Mouse (Mus musculus): Measurements from ENCODE around the gene Magi1.

The Magi1 gene

DNA sequence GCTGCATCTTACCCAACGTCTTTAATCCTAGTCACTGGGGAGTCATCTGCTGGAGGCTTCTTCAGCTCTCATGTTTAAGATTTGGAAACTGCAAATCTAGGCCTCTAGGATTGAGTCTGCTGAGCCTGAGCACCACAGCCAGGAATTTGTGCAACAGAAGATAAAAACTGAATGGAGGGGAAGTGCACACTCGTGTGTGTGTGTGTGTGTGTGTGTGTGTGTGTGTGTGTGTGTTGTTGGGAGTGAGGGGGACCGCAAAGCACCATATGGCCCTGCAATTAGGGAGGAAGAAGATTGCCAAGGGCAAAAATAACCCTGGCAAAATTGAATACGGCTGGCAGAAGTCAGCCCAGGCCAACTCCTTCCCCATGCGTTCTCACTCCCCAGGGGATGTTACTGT is 439.1 kb downstream of the Magi1 start:
- no peak for DNase-seq (ENCODE audit: low read depth in 2 of 2, low spot score in 2 of 2)

DNA sequence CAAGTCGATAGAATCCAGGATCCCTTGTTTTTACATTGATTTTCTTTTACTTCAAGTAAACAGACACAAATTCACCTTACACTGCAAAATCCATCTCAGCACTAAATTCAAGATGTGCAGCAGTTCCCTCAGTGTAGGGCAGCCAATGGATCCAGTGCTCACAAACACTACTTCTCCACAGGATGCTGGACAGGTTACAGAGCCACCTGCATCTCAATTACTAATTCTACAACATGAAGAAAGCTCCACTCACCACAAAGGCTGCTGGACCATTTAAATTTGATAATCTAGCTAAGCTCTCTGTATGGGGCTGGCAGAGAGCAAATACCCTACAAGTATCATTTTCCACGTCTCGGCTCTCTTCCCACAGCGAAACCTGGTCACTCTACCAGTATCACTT is 445.3 kb downstream of the Magi1 start:
- no peak for DNase-seq (ENCODE audit: low read depth in 2 of 2, low spot score in 2 of 2)

DNA sequence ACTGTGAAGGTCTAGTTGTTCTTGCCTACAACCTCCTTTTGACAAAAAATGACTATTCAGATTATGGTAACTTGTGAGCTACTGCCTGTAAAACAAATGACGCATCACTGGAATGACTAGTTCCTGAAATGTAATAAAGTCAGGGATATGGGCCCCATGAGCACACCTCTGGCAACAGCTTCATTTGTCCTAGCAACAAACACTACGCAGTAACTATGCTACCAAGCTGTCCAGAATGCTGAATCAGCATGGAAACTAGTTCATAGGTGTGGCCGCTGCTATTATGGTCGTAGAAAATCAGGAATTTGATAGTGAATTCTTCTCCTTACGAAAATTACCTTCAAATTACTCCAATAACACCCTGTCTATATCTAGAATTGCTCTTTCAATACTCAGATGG is 447.1 kb downstream of the Magi1 start:
- DNase-seq (ENCODE audit: low read depth in 2 of 2, low spot score in 2 of 2) = no peak

DNA sequence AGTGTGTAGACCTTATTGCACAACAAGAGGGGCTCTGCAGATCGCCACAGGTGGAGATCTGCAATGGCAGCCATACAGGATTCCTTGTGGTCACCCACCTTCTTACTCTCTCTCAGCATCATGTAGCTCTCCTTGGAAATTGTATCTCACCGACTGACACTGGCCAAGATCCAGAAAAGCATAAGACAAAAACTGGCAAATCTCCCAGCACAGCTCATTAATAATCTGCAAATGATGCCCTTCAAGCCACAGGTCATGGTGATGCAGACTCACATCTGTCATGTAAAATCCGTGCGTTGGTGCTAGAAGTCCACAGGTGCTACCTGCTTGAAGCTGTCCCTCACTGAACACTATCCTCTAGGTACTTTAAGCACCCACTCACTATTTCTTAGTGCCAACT is 448.5 kb downstream of the Magi1 start:
- no peak for DNase-seq (ENCODE audit: low read depth in 2 of 2, low spot score in 2 of 2)

DNA sequence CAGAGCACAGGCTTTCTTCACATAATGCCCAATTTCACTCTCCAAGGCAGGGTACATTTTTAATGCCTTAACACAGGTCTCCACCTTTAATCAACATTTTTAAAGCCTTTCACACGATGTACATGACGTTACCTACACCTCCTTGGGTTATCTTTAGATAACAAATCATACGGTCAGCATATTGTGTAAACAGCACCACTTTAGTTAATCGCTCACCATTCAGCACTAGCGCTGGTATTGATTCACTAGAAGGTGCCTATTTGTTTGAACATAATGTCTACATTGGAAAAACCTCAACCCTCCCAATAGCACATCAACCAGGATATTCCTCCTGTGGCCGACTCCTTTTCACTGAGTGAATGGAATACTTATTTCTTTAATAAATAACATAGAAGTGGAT is 455.5 kb downstream of the Magi1 start:
- no peak for DNase-seq (ENCODE audit: low read depth in 2 of 2, low spot score in 2 of 2)

DNA sequence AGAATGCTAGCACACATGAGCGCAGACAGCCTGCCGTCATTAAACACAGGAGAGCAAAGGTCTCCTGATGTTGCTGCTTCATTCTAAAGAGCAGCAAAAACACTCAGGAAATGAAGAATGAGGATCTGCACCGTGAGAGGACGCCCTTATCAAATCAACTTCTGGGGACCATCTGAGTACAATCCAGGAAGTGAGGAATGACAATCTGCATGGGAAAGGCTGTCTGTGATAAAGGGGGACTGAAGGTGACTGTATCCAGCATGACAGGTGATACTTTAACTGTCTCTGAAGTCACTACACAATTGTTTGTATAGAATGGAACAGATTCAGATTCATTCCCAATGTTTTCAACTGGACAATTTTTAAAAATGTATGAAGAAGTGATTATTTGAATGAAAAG is 456.8 kb downstream of the Magi1 start:
- no peak for DNase-seq (ENCODE audit: low read depth in 2 of 2, low spot score in 2 of 2)

DNA sequence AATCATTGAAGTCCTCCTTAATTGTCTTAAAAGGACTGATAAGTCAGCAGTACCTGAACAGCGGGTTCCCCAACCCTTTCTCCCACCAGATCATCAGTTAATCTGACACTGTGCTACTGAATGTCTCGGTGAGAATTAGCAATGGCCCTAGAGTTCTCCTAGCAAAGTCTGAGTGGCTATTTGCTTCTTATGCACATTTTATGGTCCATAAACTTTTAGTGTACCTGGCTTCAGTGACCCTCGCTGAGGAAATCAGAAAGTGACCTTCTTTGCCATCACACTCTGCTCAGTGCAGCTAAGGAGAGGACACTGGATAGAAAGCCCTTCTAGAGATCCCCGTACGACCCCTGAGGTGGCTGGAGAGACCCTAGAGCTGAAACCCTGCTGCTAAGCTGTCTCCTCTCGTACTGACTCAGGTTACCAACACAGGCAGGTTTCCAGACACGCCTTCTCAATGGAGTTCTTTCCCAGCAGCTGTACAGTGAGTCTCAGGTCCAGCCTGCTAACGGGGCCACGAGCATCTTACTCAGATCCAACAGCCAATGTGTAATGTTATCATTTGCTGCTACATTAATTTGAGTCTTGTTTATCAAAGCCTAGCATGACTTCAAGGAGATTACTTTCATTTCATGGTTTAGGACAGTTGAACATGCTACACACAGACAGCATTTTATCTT is 461.4 kb downstream of the Magi1 start:
- no peak for DNase-seq (ENCODE audit: low read depth in 2 of 2, low spot score in 2 of 2)

DNA sequence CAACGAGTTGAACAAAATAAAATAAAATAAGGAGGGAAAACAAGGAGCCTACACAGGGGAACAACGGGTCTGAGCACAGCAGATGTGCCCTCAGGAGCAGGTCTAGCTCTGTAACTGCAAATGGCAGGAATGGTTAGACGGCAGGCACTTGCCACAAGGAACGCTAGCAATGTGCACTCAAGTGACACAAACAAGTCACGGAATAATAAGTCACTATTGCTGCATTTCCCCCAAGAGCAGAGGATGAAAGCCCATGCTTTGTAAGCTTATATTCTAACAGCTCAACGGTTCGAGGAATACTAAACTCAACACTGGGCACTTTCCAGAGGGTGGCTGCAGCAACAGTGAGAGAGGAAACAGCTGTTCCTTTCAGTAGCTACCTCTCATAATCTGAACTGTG is 462.2 kb downstream of the Magi1 start:
- no peak for DNase-seq (ENCODE audit: low read depth in 2 of 2, low spot score in 2 of 2)

DNA sequence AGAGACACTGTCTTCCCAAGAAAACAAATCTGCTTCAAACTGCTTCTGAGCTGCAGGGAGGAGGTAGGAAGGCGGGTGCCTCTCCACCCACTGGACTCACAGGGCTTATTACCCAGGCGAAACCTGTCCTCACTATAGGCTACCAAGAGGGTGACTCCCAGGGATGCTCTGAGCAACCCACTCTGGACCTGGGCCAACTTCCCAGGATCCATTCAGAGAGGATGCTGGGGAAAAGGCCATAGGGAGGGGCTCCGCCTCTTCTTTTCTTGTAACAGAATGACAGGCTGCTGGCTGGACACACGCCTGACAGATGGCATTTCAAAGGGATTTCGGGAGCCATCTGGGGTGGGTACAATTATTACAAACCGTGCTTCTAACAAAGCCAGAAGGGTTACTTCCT is 463.8 kb downstream of the Magi1 start:
- DNase-seq (ENCODE audit: low read depth in 2 of 2, low spot score in 2 of 2) = no peak

DNA sequence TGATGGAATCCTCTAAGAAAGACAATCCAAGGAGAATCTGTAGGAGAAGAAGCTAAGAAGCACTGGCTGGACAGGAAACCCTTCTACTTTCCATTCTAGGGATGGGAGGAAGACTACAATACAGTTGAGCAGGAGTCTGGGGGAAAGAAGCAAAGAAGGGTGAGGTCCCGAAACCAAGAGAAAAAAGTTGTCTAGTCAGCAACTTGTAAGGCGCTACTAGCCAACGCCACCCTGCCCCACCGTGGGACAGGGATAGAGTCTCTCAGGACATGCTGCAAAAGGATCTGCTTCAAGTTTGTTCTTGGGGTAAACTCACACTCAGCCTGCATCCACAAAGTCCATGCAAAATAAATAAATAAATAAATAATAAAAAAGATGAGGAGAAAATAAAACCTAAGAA is 464.4 kb downstream of the Magi1 start:
- DNase-seq (ENCODE audit: low read depth in 2 of 2, low spot score in 2 of 2) = no peak

DNA sequence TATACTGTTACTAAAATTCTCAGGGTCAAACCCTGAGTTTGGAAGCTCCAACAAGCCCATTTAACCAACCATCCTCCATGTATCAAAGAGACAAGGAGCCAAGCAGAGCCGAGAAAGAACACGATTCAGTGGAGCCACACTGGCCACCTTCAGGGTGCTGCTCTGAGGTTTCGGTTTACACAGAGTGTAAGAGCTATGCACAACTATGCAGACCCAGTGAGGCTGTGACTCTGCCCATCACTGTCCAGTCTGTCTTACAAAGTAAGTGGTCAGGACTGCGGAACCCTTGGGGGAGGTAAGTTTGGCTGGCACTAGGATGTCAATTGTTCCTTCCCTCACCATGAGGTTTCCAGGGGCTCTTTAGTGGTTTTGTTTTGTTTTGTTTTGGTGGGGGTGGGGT is 465.2 kb downstream of the Magi1 start:
- DNase-seq (ENCODE audit: low read depth in 2 of 2, low spot score in 2 of 2) = no peak

DNA sequence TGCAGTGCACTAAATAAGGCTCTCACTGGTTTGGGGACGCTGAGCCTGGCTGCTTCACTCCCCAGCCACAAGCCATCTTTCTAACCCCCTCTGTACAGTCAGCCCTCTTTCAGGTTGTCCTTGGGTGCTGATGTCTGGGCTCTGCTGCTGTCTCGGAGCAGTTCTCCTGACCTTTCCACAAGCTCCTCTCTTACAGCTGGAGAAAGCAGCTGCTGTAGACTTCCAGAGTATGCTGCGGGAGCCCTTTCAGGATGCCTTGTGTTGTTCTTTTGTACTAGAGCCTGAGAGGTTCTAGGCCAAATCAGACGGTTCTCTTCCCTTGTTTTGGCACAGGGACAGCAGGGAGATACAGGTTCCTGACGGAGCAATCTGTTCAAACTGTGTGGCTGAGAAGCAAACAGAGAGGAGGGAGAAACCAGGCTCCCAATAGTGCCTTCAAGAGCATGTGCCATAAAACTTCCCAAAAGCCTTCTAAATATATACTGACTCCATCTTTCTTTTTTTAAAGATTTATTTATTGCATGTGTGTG is 478.2 kb downstream of the Magi1 start:
- DNase-seq (ENCODE audit: low read depth in 2 of 2, low spot score in 2 of 2) = no peak

DNA sequence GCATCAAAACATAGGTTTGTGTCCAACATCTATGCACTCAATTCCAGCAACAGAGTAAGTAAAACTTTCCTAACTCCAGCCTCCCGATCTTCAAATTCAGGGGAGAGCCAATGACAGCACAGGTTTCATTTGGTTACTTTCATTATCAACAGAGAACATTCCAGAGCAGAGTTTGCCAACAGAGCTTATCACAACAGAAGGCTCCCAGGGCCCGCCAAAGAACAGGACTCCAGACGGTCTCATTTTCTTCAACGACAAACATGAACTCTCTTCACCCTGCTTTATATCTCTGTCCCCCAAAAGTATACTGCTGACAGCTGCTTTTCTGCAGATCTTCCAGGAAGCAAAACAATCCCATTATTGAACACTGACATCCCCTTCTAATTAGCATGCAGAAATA is 481.3 kb downstream of the Magi1 start:
- no peak for DNase-seq (ENCODE audit: low read depth in 2 of 2, low spot score in 2 of 2)

DNA sequence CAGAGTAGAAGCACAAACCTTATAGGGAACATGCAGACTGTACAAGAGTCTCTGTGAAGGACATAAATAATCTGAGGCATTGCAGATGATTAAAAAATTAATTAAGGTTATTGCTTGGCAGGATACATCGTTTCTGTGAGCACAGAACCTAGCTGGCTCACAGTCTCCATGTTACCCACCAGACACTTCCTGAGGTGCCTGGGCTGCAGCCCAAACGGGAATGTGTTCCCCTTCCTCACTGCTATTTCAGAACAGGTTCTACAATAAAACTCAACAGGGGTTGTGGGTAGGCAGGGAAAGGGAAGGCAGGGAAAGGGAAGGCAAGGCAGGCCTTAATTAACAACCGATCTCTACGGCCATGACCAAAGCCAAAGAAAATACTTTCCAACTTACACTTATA is 483.3 kb downstream of the Magi1 start:
- no peak for DNase-seq (ENCODE audit: low read depth in 2 of 2, low spot score in 2 of 2)

DNA sequence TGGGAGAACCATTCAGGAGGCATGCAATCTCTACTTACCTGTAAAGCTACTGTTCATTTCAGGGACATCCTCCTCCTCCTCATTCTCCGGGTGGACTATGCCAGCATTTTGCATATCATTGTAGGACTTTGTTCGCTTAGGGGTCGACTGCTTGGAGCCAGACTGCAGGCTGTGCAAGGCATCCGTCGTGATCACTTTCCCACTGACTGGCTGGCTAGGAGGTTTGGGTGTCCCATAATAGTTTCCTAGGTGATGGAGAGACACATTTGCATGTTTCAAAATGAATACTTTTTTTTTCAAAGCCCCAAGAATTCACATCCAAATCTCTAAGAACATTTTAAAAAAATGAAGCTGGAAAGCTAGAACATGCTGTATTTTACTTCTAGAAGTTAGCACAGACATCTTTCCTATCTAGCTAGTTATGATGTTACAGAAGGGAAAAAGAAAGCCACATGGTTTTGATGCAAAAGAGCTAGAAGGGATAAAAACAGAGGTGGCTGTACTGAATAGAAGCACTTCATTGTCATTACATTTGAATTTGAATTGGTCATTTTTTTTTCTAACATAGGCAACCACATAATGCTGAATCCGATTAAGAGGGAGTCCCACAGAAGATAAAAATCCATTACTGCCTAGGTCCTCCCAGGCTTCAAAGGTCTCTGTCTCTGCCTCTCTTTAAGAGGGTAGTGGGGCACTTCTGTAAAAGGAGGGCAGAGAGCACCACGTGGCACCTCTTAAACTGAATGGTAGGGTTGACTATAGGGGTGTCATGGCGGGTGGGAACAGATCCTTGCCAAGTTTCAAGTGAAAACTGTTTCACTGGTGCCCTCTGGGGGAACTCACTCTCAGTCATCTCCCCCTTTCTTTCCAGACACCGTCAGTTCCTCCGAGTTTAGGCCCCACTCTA is 491.2 kb downstream of the Magi1 start:
- DNase-seq (ENCODE audit: low read depth in 2 of 2, low spot score in 2 of 2) = no peak

DNA sequence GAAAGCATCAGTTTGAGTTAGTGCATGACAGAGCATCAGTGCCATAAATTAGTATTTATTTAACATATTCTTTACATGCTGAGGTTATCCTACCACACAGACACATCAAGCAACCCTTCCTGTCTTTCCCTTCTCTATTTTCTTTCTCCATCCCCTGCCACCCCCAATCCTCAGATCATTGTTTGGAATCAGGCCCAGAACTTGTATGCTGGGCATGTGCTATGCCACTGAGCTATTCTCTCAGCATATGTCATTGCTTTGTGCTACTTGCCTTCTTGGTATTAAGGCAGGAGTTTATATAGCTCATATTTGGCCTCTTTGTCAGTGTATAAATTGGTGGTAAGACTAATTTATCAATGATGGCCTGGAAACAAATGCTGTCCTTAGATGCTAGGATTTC is 494.0 kb downstream of the Magi1 start:
- DNase-seq (ENCODE audit: low read depth in 2 of 2, low spot score in 2 of 2) = no peak

DNA sequence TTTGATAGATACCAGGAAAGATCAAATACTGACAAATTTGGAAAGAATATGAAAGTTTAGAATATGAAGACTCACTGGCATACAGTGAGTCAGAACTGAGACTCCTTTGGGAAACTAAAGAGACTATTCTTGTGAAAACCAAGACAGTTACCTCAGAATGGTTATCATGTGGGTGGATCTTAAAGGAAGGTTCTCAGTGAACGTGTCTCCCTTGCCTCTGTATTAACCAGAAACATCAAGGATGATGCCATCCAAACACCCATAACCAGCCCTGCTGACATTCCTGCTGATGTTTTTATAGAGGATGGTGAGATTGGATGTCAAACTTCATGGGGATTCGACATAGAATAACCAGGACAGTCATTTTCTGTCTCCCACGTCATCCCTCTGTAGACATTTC is 496.7 kb downstream of the Magi1 start:
- no peak for DNase-seq (ENCODE audit: low read depth in 2 of 2, low spot score in 2 of 2)

DNA sequence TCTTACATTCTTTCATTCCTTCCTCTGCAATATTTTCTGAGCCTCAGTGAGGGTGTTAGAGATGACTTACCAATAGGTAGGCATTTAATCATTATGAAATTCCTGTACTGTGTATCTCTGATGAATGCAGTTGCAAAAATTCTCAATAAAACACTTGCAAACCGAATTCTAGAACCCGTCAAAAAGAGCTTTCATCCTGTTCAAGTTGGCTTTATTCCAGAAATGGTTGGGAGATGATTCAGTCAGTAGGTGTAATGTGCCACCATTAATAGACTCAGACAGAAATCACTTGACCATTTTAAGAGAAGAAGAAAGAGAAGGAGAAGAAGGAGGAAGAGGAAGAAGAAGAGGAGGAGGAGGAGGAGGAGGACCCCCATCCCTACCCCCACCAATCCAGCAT is 497.5 kb downstream of the Magi1 start:
- no peak for DNase-seq (ENCODE audit: low read depth in 2 of 2, low spot score in 2 of 2)

DNA sequence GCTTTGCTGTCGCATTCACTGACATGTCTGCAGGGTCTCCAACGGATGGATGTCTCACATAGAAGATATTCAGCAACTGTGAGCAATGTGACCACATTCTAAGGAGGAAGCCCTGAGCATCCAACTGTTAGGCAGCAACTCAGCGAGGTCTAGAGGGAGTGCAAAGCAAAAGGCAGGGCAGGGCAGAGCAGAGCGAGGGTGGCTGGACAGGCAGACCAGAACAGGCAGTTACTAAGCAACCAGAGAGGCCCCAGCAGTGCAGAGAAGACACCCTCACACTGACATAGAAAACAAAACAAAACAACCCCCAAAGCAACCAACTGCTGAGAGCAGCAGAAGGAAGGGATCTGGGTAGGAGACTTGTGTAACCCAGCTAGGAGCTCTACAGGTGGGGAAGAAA is 512.6 kb downstream of the Magi1 start:
- DNase-seq (ENCODE audit: low read depth in 2 of 2, low spot score in 2 of 2) = no peak

DNA sequence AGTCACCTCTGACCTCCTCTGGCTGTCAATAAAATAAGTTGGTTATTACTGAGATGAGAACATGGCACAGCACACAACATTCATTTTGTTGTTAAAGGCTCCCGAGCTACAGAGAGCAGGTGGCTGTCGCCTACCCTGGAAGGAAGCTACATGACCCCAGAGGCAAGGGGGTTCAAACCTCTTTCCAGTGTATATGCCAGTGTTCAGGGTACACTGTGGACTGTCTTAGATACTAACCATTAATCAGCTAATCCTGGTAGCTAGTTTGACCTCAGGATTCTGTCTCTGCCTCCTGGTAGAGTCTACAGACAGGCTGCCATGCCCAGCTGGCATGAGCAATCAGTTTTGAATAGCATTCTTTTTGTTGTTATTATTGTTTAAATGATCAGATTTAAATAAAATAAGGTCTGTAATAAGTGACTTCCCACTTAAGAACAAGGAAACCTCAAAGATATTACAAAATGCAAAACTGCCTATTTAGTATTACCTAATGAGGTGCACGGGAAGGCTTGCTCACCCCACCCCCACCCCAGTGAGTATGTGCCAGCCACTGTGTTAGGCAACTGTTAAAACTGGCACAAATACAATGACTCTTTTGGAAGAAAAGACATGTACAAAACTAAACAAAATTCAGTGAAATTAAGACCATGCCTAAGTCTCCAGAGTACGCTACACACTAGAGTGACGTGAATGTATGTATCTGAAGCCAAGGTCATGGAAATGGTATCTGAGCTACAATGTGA is 513.3 kb downstream of the Magi1 start:
- DNase-seq (ENCODE audit: low read depth in 2 of 2, low spot score in 2 of 2) = no peak

DNA sequence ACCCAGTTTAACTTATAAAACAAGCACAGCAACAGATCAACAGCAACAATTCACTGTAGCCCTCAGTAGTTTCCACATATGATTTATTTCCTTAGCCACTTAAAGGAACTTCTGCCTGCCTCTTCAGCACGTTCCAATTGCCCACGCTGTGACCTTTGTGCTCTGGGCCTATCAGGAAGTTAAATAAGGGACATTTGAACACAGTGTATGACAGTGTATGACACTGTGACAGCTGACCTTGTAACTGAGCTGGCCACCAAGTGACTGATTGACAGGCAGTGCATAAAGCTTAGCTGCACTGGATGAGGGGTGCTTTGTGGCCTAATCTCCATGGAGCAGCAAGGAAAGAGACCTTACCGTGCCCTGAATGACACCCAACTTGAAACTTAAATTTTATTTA is 525.6 kb downstream of the Magi1 start:
- DNase-seq (ENCODE audit: low read depth in 2 of 2, low spot score in 2 of 2) = no peak

All from CD8-positive naive resting alpha-beta T cell, adult 2 months (primary cell).